Mouse (Mus musculus) fibroblast of lung, adult 2 months (primary cell): ENCODE measurements around the gene Sart1.
"Not testable (repeated sequence)": the region's sequence is repeated elsewhere in the genome, so short reads cannot be mapped to it uniquely, and the experiment has no call there.

ENCODE experiments used
- DNase-seq: peaks from one replicate; pipeline ENCODE4 v3.0.0-alpha.2; 2011; ENCODE audit warnings: low read depth

The Sart1 gene

GRCm38 (mm10) chr19:5414534-5414957 lies 26.0 kb upstream of the Sart1 start:
- no peak for DNase-seq

DNA sequence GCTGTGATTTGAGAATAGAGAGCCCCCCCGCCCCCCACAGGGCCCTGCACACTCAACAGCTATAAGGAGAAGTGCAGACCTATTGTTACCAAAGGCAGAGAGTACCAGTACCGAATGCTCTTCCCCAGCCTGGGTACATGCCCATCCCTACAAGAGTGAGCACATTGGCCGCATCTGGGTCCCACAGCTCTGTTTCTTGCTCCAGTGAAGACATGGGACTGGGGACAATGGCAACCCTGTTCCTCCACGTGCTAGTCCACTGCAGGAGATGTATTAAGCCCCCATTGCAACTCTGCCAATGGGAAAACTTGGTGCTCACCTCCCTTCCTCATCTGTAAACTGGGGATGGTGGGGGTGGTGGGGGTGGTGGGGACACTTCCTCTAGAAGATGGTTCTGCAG lies 25.3 kb upstream of the Sart1 start:
- DNase-seq, result no peak

DNA sequence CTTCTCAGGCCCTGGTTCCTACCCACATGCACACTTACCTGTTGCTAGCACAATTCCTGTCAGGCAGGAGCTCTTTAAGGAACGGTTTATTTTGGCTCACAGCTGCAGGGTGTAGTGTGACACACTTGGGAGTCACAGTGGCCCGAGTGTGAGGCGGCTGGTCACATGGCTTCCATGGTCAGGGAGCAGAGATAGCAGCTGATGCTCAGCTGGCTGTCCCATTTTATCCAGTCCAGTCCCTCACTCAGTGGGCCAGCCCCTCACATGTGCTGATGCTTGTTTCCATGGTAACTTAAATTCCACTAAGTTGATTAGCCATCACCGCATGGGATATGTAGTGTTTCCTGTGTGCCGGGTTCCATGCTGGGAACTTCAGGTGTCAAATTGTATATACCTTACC lies 23.5 kb upstream of the Sart1 start:
- DNase-seq, result no peak

DNA sequence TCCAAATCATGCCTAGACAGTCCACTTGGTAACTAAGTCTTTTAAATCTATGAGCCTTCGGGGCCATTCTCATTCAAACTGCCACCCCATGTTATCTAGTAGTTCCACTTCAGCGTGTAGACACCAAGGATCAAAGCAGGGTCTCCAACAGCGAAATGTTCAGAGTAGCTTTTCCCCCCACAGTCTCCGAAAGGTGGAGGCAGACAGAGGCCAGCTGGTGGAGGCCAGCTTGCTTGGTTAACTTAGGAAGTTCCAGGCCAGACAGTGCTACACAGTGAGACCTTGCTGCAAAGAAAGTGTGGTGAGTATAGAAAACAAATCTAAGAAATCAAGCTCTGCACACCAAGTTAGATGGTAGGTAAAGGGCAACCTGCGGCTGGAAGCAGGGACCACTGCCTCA lies 22.1 kb upstream of the Sart1 start:
- no peak for DNase-seq

- no peak for DNase-seq
Observed at GRCm38 (mm10) chr19:5409068-5409467, 20.6 kb upstream of the Sart1 start.

- no peak for DNase-seq
Observed at GRCm38 (mm10) chr19:5408057-5409001, 19.8 kb upstream of the Sart1 start.

GRCm38 (mm10) chr19:5407133-5407532 lies 18.6 kb upstream of the Sart1 start:
- no peak for DNase-seq

GRCm38 (mm10) chr19:5406531-5407126 lies 18.1 kb upstream of the Sart1 start:
- not testable (repeated sequence) for DNase-seq

GRCm38 (mm10) chr19:5405924-5406323 lies 17.4 kb upstream of the Sart1 start:
- no peak for DNase-seq

- no peak for DNase-seq
Observed at GRCm38 (mm10) chr19:5402293-5402692, 13.8 kb upstream of the Sart1 start, which contains the start of gene Tsga10ip. TSS of gene Tsga10ip (minus strand) at chr19:5402526.

DNA sequence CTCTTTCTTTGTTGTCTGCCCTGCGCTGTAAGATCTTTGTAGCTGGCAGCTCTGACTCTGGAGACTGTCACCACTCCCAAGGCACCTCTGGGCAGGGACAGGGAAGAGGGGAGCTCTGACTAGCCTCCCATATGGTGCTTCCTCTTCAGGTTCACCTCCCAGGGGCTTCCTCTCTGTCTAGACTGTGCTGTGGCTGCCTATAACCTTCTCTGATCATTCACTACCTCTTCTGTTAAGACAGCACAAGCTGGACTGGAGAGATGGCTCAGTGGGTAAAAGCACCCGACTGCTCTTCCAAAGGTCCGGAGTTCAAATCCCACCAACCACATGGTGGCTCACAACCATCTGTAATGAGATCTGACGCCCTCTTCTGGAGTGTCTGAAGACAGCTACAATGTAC lies 12.6 kb upstream of the Sart1 start:
- DNase-seq, result not testable (repeated sequence)

GRCm38 (mm10) chr19:5395371-5395770 lies 6.9 kb upstream of the Sart1 start:
- DNase-seq, result no peak

GRCm38 (mm10) chr19:5394168-5394567 lies 5.7 kb upstream of the Sart1 start:
- DNase-seq, result no peak

- no peak for DNase-seq
Observed at GRCm38 (mm10) chr19:5392892-5393291, 4.4 kb upstream of the Sart1 start.

GRCm38 (mm10) chr19:5390416-5390815 lies 1.9 kb upstream of the Sart1 start:
- no peak for DNase-seq

- no peak for DNase-seq
Observed at GRCm38 (mm10) chr19:5389647-5390046, 1.1 kb upstream of the Sart1 start.

DNA sequence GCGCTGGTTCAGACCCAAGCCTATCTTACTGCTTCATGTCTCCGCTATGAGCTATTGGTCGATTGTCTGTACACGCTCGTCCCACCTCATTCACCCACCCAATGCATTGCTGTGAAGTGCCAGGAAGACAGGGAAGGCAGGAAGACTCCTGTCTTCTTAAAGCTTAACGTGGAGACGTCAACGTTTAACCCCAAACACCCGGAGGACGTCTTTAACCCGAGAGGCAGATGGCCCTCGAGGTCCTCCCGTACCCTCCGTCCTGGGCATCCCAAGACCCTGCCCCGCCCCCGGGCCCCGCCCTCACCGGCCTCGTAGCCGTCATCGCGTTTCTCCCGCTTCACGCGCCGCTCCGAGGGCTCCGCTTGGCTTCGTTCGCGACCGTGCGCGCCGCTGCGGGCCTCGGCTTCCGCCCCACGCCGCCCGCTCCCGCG lies 477 bp downstream of the Sart1 start:
- DNase-seq, result no peak

DNA sequence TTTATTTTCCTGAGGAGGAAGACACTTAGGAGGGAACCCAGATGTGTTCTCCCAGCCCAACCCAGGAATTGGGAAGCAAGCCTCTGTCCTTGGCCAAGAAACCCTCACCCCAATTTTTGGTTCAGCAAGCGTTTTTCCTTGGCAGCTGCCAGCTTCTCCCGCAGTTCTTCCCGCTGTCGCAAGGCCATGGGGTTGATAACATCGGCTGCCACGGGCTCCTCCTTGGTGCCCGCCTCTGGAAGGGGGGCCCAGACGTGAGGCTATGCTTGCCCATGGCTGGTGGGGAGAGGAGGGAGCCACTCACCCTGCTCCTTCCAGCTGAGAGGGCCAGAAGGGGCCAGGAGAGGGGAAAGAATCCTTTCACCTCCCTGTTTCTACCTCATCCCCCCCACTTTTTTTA lies 3.8 kb downstream of the Sart1 start:
- no peak for DNase-seq

- no peak for DNase-seq
Observed at GRCm38 (mm10) chr19:5383326-5383725, 5.2 kb downstream of the Sart1 start.

- DNase-seq, result no peak
Observed at GRCm38 (mm10) chr19:5377446-5377845, 11.1 kb downstream of the Sart1 start.

DNA sequence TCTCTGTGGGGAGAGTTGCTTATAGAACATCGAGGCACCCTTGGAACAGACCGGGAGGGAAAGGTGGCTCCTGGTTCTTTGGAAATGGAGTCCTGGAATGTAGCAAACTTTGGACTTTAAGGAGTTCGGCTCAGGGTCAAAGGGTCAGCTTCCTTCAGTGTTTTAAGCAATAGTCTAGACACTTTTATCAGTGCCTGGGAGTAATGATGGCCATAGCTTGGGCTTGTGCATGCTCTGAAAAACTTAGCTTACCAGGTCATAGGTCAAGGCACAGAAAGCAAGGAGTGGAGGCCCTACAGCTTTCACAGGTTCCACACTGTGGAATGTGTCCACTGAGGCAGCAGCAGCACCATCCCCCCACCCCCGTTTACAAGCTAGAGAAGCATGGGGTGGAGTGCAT lies 13.8 kb downstream of the Sart1 start:
- DNase-seq, result no peak

DNA sequence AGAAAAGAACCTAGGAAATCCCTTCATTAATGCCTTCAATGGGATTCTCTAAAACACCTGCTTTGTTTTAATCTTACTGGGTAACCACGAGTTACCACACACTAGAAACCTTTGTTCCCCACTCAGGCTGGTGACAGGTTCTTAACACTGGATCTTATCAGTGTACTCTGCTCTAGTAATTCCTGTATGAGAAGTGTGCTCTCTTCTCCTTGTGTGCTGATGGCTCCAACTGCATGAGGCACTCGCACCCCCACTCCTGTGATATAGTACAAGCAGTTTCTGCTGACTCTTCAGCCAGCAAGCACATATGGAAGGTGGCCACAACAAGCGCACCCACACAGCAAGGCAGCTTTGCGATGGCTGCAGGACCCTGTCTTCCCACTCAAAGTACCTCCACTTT lies 14.3 kb downstream of the Sart1 start:
- no peak for DNase-seq

GRCm38 (mm10) chr19:5372724-5373123 lies 15.8 kb downstream of the Sart1 start:
- no peak for DNase-seq
